ENCODE assay signal across 9 mouse cellular contexts in genomic region chr10:122717754-122718415, GRCm38 (mm10). TPM values are rescaled to one million over a fixed set of nuclear protein-coding genes. Genes with fewer than 3 reads are reported as not detected.
DNase-seq lines count a peak whose midpoint lies in the region; ATAC-seq and TF ChIP-seq lines count a peak whose summit lies in the region.
"Had no signal": no experiment of that assay in that cellular context is flagged by ENCODE, and none has a peak within 500 bp of the region (broad histone marks: within the 10 kb centered on the region; RNA-seq: fewer than 3 reads in every experiment).

No protein-coding gene starts in this region.

- WGBS in heart, embryonic 10.5 days, result 74% methylated on average over 14 of the region's 14 CpGs
- WGBS in heart, adult 2 months, result 71% methylated on average over 14 of the region's 14 CpGs

- H3K4me1 ChIP-seq in heart, embryonic 10.5 days, result peaks cover 21% of the 10 kb centered on the region
- H3K4me1 ChIP-seq in heart, adult 2 months (ENCODE audit: control insufficient read depth, insufficient read depth, low read length), result no peaks in the 10 kb centered on the region; the same call in 1 of the 2 replicates
- H3K4me1 ChIP-seq: embryonic facial prominence, embryonic 15.5 days had no signal

- no peaks in the 10 kb centered on the region for H3K27me3 ChIP-seq in heart, embryonic 10.5 days (ENCODE audit: insufficient read depth, poor library complexity, severe bottlenecking)
- H3K27me3 ChIP-seq in heart, adult 2 months (ENCODE audit: control insufficient read depth, insufficient read depth, low read length), result no peaks in the 10 kb centered on the region
- H3K27me3 ChIP-seq: embryonic facial prominence, embryonic 15.5 days had no signal

- 0 out of 2 replicates have a peak overlapping the region, but pooled peaks have one; percentile 42 for H3K27ac ChIP-seq in heart, embryonic 10.5 days
- H3K27ac ChIP-seq in heart, adult 2 months, result no peak overlapping the region
- H3K27ac ChIP-seq: embryonic facial prominence, embryonic 15.5 days had no signal

- H3K79me2 ChIP-seq in heart, adult 2 months (replicated peaks; ENCODE audit: control insufficient read depth, insufficient read depth, low read length), result no peaks in the 10 kb centered on the region

- H3K36me3 ChIP-seq in heart, embryonic 10.5 days, result no peaks in the 10 kb centered on the region
- H3K36me3 ChIP-seq in heart, adult 2 months (ENCODE audit: control insufficient read depth, insufficient read depth, low read length), result no peaks in the 10 kb centered on the region
- H3K36me3 ChIP-seq: embryonic facial prominence, embryonic 15.5 days had no signal

- no peak for TF ChIP-seq POLR2A in heart, adult 2 months (IDR thresholded peaks at IDR 0.05; ENCODE audit: insufficient read depth, low read depth, low read length)

- no peak for DNase-seq in heart, embryonic 10.5 days (ENCODE audit: low spot score)
- no peak for DNase-seq in heart, adult 2 months
- DNase-seq in cerebellum, adult 18-20 months, result peak; percentile 41 to 63
- DNase-seq in naive thymus-derived CD4-positive, alpha-beta T cell, adult 2 months (ENCODE audit: low read depth), result peak; percentile 74
- DNase-seq in spleen, adult 18-20 months, result no peak
- no peak for DNase-seq in heart, postnatal 25 days (ENCODE audit: low spot score)
- no peak for DNase-seq in lung, postnatal 10 days

- intact Hi-C loops in heart, adult 2 months (cut with DNase I), result loop anchor here (5.0 kb wide), 1 partner anchor 36 kb away; no protein-coding TSS in a partner anchor
- intact Hi-C loops in heart, postnatal 25 days (cut with DNase I), result no loop called here

- no peak overlapping the region for H3K9ac ChIP-seq in heart, adult 2 months (ENCODE audit: low read depth, low read length)
- H3K9ac ChIP-seq: embryonic facial prominence, embryonic 15.5 days had no signal

- H3K9me3 ChIP-seq in heart, embryonic 10.5 days, result no peaks in the 10 kb centered on the region
- H3K9me3 ChIP-seq: embryonic facial prominence, embryonic 15.5 days had no signal

- TF ChIP-seq CTCF in heart, adult 2 months (IDR thresholded peaks at IDR 0.05), result no peak

- TF ChIP-seq EP300 in heart, adult 2 months (IDR thresholded peaks at IDR 0.05; ENCODE audit: insufficient read depth, low read depth, low read length), result no peak

- H3K4me3 ChIP-seq in heart, embryonic 10.5 days, result no peak overlapping the region
- H3K4me3 ChIP-seq in heart, adult 2 months, result no peak overlapping the region
- H3K4me3 ChIP-seq: embryonic facial prominence, embryonic 15.5 days had no signal

- peak; percentile 67 to 81 for ATAC-seq in hematopoietic stem cell, adult 5-6 weeks (replicated peaks in 1 of 2; ENCODE audit: insufficient read depth in 1 of 2, low FRiP score in 2 of 2, low TSS enrichment in 1 of 2, low read depth in 1 of 2, poor library complexity in 2 of 2, severe bottlenecking in 2 of 2)

RNA-seq across cellular contexts. Expression of gene Ppm1h, which starts 39.3 kb away (rescaled TPM):
- 2.3 and 3.7 TPM in 2 replicates for polyA plus RNA-seq in heart, embryonic 10.5 days (2016; fragmentation: Nextera tagmentation; extraction: Ambion mirVana)
- total RNA-seq in heart, adult 2 months (2021), result 1 to 10 TPM; 6.4 to 7.8 TPM
- polyA plus RNA-seq in heart, adult 2 months (2012; rRNA removed), result 4.5 and 7.3 TPM in 2 replicates
- 23.1 and 24.1 TPM in 2 replicates for total RNA-seq in hematopoietic stem cell, adult 5-6 weeks (2017)
- total RNA-seq in heart, postnatal 25 days (2021), result 1 to 10 TPM; 6.8 to 7.3 TPM

Comparison
In these comparisons a context has a peak if more than half of its experiments do, and no peak if none do; other contexts are left out.
1. DNase-seq: peak in cerebellum, adult 18-20 months (2 of 2) and naive thymus-derived CD4-positive, alpha-beta T cell, adult 2 months (single experiment); none in heart, embryonic 10.5 days (single experiment), heart, adult 2 months (0 of 2), spleen, adult 18-20 months (0 of 2), heart, postnatal 25 days (single experiment) and lung, postnatal 10 days (single experiment).